Mouse (Mus musculus): ENCODE measurements at regions not wholly inside any gene's neighbourhood (a gene's known extent, or its start where the extent isn't known, plus 50 kb on each side); places are given as distances from the start of the nearest gene placed in this dataset.
A peak's percentile ranks its signal among the peaks of the same experiment; 100 is the strongest.

DNA sequence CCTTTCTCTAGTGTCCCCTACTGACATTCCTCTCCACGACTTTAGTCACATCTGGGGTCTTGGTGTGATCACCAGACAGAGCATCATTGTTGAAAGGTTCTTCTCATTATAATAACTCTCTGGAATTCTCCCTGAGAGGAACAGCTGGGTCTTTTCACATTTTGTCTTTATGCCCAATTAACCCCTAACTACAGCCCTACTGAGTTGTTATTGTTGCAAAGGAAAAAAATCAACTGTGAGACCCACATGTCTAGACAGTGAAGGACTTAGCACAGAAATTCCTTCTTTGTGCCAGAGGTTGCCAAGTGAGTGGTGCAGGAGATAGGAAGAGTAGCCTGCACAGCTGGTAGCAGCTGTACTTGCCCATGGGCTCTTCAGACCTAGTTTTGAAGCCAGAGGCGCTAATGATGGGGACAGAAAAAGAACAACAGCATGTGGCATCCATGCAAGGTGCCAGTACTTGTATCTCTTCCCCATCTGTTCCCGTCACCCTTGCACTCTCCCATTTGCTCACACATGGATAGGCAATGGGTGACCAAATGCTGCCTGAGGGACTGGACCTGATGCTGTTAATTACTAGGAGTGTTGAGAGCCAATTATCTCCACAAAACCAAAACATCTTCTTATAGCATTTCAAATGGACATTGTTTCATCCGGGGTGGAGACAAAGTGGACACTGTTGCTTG lies 189.1 kb downstream of the Olfm4 start:
- Histone ChIP-seq H3K36me3 (no peaks in the 10 kb centered on the region), H3K9ac (no peak overlapping the region), H3K4me1 (replicated peaks) (peaks cover 28% of the 10 kb centered on the region), H3K4me2 (no peak overlapping the region), H3K27ac (replicated peaks) (no peak overlapping the region), H3K4me3 (no peak overlapping the region), H3K27me3 (no peaks in the 10 kb centered on the region), H3K9me3 (no peaks in the 10 kb centered on the region)
- peak; percentile 17; the same call in 1 of the 2 replicates for ATAC-seq (ENCODE audit: low read depth)
- WGBS, result 30% methylated on average over 4 of the region's 4 CpGs

DNA sequence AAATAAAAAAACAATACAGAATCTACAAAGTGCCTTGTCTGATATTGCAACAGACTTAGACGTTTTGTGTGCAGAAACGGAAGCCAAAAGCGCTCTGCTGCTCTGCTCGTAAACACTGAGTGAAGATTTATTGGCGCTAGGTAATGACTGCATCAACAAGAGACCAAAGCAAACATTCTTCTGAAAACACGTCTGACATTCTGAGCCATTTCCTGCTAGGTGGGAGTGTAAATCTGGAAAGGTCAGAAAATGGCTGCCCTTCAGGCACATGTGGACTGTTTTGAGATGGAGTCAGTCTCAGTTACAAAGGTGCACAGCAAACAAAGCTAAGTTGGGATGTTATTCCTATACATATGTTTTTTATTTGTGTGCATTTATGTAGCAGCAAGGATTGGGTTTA lies 192.6 kb downstream of the Olfm4 start:
- no peaks in the 10 kb centered on the region for H3K36me3 ChIP-seq
- WGBS, result 28% methylated on average over 6 of the region's 6 CpGs
- H3K4me2 ChIP-seq, result no peak overlapping the region
- H3K27me3 ChIP-seq, result no peaks in the 10 kb centered on the region
- H3K9ac ChIP-seq, result no peak overlapping the region
- H3K9me3 ChIP-seq, result no peaks in the 10 kb centered on the region
- H3K27ac ChIP-seq (replicated peaks), result peak overlapping the region; percentile 10; the same call in 1 of the 2 replicates
- peaks cover 14% of the 10 kb centered on the region for H3K4me1 ChIP-seq (replicated peaks)
- peak; percentile 47; the same call in 1 of the 2 replicates for ATAC-seq (ENCODE audit: low read depth)
- H3K4me3 ChIP-seq, result no peak overlapping the region

- ATAC-seq (ENCODE audit: low read depth), result no peak
- H3K4me2 ChIP-seq, result no peak overlapping the region
- WGBS, result 30% methylated on average over 2 of the region's 2 CpGs
- H3K4me3 ChIP-seq, result no peak overlapping the region
- no peak overlapping the region for H3K27ac ChIP-seq (replicated peaks)
- no peaks in the 10 kb centered on the region for H3K27me3 ChIP-seq
- no peaks in the 10 kb centered on the region for H3K4me1 ChIP-seq (replicated peaks)
- no peaks in the 10 kb centered on the region for H3K36me3 ChIP-seq
- no peak overlapping the region for H3K9ac ChIP-seq
- H3K9me3 ChIP-seq, result no peaks in the 10 kb centered on the region
Measured at GRCm38 (mm10) chr14:80195041-80195440, 211.2 kb downstream of the Olfm4 start.

DNA sequence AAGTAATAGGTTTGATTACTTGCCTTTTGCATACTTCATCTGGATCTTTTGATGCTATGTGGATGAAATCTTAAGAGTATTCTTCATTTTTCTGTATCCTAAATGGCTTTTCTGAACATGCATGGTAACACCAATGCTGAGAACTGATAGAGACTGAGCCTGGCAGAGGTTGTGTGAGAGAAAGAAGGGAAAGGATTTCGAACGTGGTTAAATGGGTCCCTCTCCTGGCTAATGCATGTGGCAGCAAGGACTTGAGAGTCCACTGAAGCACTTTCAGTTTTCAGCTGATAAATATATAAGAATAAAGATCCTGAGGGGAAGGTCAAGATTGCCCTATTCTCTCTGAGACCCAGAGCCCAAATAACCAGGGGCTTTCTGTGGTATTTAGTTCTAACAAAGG lies 229.0 kb downstream of the Olfm4 start:
- H3K9me3 ChIP-seq, result no peaks in the 10 kb centered on the region
- H3K36me3 ChIP-seq, result no peaks in the 10 kb centered on the region
- peaks cover 18% of the 10 kb centered on the region for H3K4me1 ChIP-seq (replicated peaks)
- H3K27ac ChIP-seq (replicated peaks), result 0 out of 2 replicates have a peak overlapping the region, but pooled peaks have one; percentile 23
- ATAC-seq (ENCODE audit: low read depth), result peak; percentile 87
- H3K9ac ChIP-seq, result no peak overlapping the region
- WGBS, result 39% methylated on average over 2 of the region's 2 CpGs
- no peak overlapping the region for H3K4me3 ChIP-seq
- H3K4me2 ChIP-seq, result no peak overlapping the region
- H3K27me3 ChIP-seq, result peaks cover 4% of the 10 kb centered on the region; the same call in 1 of the 2 replicates

GRCm38 (mm10) chr14:80213666-80214065 lies 229.8 kb downstream of the Olfm4 start:
- H3K4me3 ChIP-seq, result no peak overlapping the region
- H3K4me2 ChIP-seq, result no peak overlapping the region
- H3K9me3 ChIP-seq, result no peaks in the 10 kb centered on the region
- peaks cover 18% of the 10 kb centered on the region for H3K4me1 ChIP-seq (replicated peaks)
- 12% methylated on average over 9 of the region's 9 CpGs for WGBS
- peaks cover 4% of the 10 kb centered on the region; the same call in 1 of the 2 replicates for H3K27me3 ChIP-seq
- no peak overlapping the region for H3K9ac ChIP-seq
- no peaks in the 10 kb centered on the region for H3K36me3 ChIP-seq
- ATAC-seq (ENCODE audit: low read depth), result no peak
- H3K27ac ChIP-seq (replicated peaks), result no peak overlapping the region

DNA sequence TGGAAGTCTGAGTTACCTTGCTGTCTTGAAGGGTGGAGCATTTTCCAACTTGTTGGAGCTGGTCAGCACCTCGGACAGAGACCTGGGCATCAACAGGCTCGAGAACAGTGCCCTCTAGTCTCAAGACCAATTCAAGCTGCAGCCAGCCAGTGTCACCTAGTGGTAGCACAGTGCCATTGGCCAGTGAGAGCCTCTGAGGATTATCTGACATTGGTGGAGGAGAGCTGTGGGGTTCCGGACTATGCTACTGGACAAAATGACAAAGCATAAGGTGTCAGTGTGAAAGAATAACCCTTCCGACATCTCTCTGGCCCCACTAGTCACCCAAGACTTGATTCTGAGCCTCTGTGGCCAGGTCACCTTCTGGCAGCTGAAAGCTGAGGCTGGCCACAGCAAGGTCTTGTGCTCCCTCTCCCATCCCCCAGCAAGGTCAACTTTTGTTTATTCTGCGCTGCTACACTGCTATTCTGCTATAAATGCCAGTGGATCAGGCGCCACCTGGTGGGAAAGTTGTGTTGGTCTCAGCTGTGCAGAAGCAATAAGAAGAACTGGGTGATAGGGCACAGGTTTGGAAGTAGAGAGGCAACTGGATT lies 232.2 kb downstream of the Olfm4 start:
- Histone ChIP-seq H3K9me3 (no peaks in the 10 kb centered on the region), H3K9ac (no peak overlapping the region), H3K4me1 (replicated peaks) (peaks cover 18% of the 10 kb centered on the region), H3K27ac (replicated peaks) (no peak overlapping the region), H3K4me3 (no peak overlapping the region), H3K36me3 (no peaks in the 10 kb centered on the region), H3K27me3 (peaks cover 4% of the 10 kb centered on the region; the same call in 1 of the 2 replicates), H3K4me2 (no peak overlapping the region)
- ATAC-seq (ENCODE audit: low read depth), result peak; percentile 73
- 19% methylated on average over 6 of the region's 6 CpGs for WGBS

DNA sequence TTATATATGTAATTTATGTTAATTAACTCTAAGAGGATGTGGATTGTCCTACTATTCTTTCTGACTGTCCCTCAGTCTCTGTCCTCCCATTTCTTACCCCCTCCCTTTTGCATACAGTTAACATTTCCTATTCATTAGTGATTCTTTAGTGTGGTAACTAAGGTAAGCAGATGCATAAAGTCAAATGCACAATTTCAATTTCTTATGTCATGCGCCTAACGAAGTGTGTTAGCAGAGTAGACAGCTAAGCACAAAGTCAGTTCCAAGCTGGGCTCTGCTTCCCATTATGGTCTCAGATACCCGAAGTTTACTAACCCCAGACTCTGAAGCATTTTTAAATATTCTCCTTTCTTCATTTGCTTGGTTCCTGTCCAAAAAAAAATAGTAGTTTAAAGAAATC lies 248.2 kb downstream of the Olfm4 start:
- H3K4me1 ChIP-seq (replicated peaks), result no peaks in the 10 kb centered on the region
- no peak overlapping the region for H3K27ac ChIP-seq (replicated peaks)
- no peaks in the 10 kb centered on the region for H3K9me3 ChIP-seq
- no peak overlapping the region for H3K9ac ChIP-seq
- H3K36me3 ChIP-seq, result no peaks in the 10 kb centered on the region
- ATAC-seq (ENCODE audit: low read depth), result no peak
- no peaks in the 10 kb centered on the region for H3K27me3 ChIP-seq
- WGBS, result 81% methylated on average over 3 of the region's 3 CpGs
- no peak overlapping the region for H3K4me3 ChIP-seq
- no peak overlapping the region for H3K4me2 ChIP-seq

GRCm38 (mm10) chr14:80232976-80233375 lies 249.1 kb downstream of the Olfm4 start:
- H3K4me2 ChIP-seq, result no peak overlapping the region
- H3K9ac ChIP-seq, result no peak overlapping the region
- 56% methylated on average over 3 of the region's 3 CpGs for WGBS
- H3K27ac ChIP-seq (replicated peaks), result no peak overlapping the region
- no peaks in the 10 kb centered on the region for H3K4me1 ChIP-seq (replicated peaks)
- no peaks in the 10 kb centered on the region for H3K27me3 ChIP-seq
- ATAC-seq (ENCODE audit: low read depth), result no peak
- no peak overlapping the region for H3K4me3 ChIP-seq
- H3K9me3 ChIP-seq, result no peaks in the 10 kb centered on the region
- H3K36me3 ChIP-seq, result no peaks in the 10 kb centered on the region

- Histone ChIP-seq H3K36me3 (no peaks in the 10 kb centered on the region), H3K27ac (replicated peaks) (no peak overlapping the region), H3K9ac (no peak overlapping the region), H3K27me3 (no peaks in the 10 kb centered on the region), H3K4me3 (no peak overlapping the region), H3K4me2 (no peak overlapping the region), H3K4me1 (replicated peaks) (no peaks in the 10 kb centered on the region), H3K9me3 (no peaks in the 10 kb centered on the region)
- no peak for ATAC-seq (ENCODE audit: low read depth)
Measured at GRCm38 (mm10) chr14:80237136-80237535, 253.3 kb downstream of the Olfm4 start.

DNA sequence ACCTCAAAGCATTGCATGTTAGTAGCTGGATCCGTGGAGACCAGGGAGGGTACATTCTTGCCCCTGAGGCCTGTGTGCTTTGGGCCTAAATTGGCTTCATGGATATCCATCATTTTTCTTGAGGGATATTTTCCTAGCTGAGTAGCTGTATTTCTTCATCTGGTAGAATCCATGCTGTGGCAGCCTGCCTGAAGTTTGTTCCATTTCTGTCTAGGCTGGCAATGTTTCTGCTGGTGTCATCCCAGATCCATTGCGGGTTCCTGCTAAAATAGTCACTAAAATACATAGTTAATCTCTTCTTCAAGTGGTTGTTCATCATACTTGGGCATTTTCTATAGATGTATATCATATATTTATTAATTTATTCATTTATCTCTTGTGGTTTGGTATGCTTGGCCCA lies 253.7 kb downstream of the Olfm4 start:
- no peak overlapping the region for H3K4me2 ChIP-seq
- no peak overlapping the region for H3K27ac ChIP-seq (replicated peaks)
- no peak overlapping the region for H3K4me3 ChIP-seq
- no peaks in the 10 kb centered on the region for H3K9me3 ChIP-seq
- H3K9ac ChIP-seq, result no peak overlapping the region
- no peaks in the 10 kb centered on the region for H3K36me3 ChIP-seq
- H3K4me1 ChIP-seq (replicated peaks), result no peaks in the 10 kb centered on the region
- H3K27me3 ChIP-seq, result no peaks in the 10 kb centered on the region
- ATAC-seq (ENCODE audit: low read depth), result no peak
- WGBS, result 90% methylated on average over 2 of the region's 2 CpGs

GRCm38 (mm10) chr14:80244640-80245302 lies 260.9 kb downstream of the Olfm4 start:
- no peak overlapping the region for H3K4me2 ChIP-seq
- no peaks in the 10 kb centered on the region for H3K4me1 ChIP-seq (replicated peaks)
- H3K4me3 ChIP-seq, result no peak overlapping the region
- H3K27me3 ChIP-seq, result no peaks in the 10 kb centered on the region
- no peaks in the 10 kb centered on the region for H3K36me3 ChIP-seq
- no peaks in the 10 kb centered on the region for H3K9me3 ChIP-seq
- WGBS, result 78% methylated on average over 4 of the region's 4 CpGs
- no peak overlapping the region for H3K27ac ChIP-seq (replicated peaks)
- H3K9ac ChIP-seq, result no peak overlapping the region
- ATAC-seq (ENCODE audit: low read depth), result no peak

DNA sequence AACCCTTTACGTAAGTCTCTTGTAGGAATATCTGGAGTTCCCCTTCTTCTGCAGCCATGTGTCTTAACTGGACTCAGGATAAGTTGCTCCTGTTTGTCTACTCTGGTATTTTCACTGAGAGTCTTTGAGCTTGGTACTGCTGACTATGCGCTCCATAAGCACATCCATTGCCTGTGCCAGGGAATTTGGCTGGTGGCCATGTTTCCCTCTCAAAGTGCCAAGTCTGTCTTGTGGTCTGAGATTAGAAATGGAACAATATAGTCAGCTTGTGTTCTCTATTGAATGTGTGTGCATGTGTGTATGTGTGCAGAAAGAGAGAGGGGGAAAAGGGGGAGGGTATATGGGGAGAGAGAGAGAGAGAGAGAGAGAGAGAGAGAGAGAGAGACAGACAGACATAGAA lies 263.7 kb downstream of the Olfm4 start:
- Histone ChIP-seq H3K9me3 (no peaks in the 10 kb centered on the region), H3K27me3 (no peaks in the 10 kb centered on the region), H3K4me1 (replicated peaks) (no peaks in the 10 kb centered on the region), H3K27ac (replicated peaks) (no peak overlapping the region), H3K36me3 (no peaks in the 10 kb centered on the region), H3K4me2 (no peak overlapping the region), H3K9ac (no peak overlapping the region), H3K4me3 (no peak overlapping the region)
- ATAC-seq (ENCODE audit: low read depth), result no peak
- 88% methylated on average over 2 of the region's 2 CpGs for WGBS
